Mouse (Mus musculus) hindbrain, postnatal 0 days (tissue): ENCODE measurements around the gene Cand1. TPM values are rescaled to one million over a fixed set of nuclear protein-coding genes. Genes with fewer than 3 reads are reported as not detected.

Source experiments
- ATAC-seq: fragments of 200-750 bp; cut with Nextera tagmentation; 2 replicates; pipeline ENCODE4 v1.8.0; 2017; ENCODE audit warnings: mild to moderate bottlenecking, moderate TSS enrichment, moderate library complexity
- DNase-seq: peaks from one replicate; pipeline ENCODE4 v3.0.0-alpha.2; 2015; ENCODE audit warnings: low spot score
- H3K27ac ChIP-seq: fragments of 300-500 bp; sonication (generic); 2 replicates; pipeline ENCODE4 v1.5.1; 2014; ENCODE audit warnings: mild to moderate bottlenecking
- H3K27me3 ChIP-seq: fragments of 300-500 bp; sonication (generic); 2 replicates; pipeline ENCODE4 v1.6.1; 2014; ENCODE audit warnings: low read length, mixed read lengths; ENCODE audit not compliant: insufficient read depth
- H3K36me3 ChIP-seq: fragments of 300-500 bp; sonication (generic); 2 replicates; pipeline ENCODE4 v1.6.1; 2014; ENCODE audit warnings: low read length, mixed read lengths; ENCODE audit not compliant: insufficient read depth
- H3K4me1 ChIP-seq: fragments of 300-500 bp; sonication (generic); 2 replicates; pipeline ENCODE4 v1.6.1; 2014; ENCODE audit warnings: antibody characterized with exemption, low read length, mixed read lengths; ENCODE audit not compliant: insufficient read depth
- H3K4me2 ChIP-seq: fragments of 300-500 bp; sonication (generic); 2 replicates; pipeline ENCODE4 v1.6.1; 2014; ENCODE audit warnings: low read depth, mild to moderate bottlenecking, low read length, moderate library complexity, mixed read lengths
- H3K4me3 ChIP-seq: fragments of 300-500 bp; sonication (generic); 2 replicates; pipeline ENCODE4 v1.5.1; 2014; ENCODE audit warnings: low read length
- H3K9ac ChIP-seq: fragments of 300-500 bp; sonication (generic); replicated peaks from 2 replicates; pipeline ENCODE4 v1.6.1; 2014; ENCODE audit warnings: mild to moderate bottlenecking, low read length, moderate library complexity, mixed read lengths
- H3K9me3 ChIP-seq: fragments of 300-500 bp; sonication (generic); 2 replicates; pipeline ENCODE4 v1.6.1; 2016; ENCODE audit warnings: low read length, mixed read lengths
- CTCF ChIP-seq: IDR thresholded peaks from 2 replicates; pipeline ENCODE4 v1.5.1; 2016; ENCODE audit warnings: antibody characterized with exemption, control low read depth, low read depth
- WGBS: fragments of 180-500 bp; shearing (Covaris S2); extraction: QIAGEN DNeasy Blood & Tissue Kit; methylation state at CpG from one replicate; pipeline ENCODE4 v1.1.7; 2014; 5-methylcytosine and 5-hydroxymethylcytosine counted together
- polyA plus RNA-seq: library from polyadenylated mRNA; unstranded; fragments of >200 nt; fragmentation: Nextera tagmentation; extraction: Ambion mirVana; gene quantifications from 2 replicates; pipeline ENCODE4 v1.2.1, GENCODE M21; 2015
- total RNA-seq: library from RNA; depleted of rRNA; stranded (reverse); fragments of >200 nt; gene quantifications from 2 replicates; pipeline ENCODE4 v1.2.3, GENCODE M21; 2014; rRNA removed

Cand1 gene
- total RNA-seq (117 and 134 TPM in 2 replicates), polyA plus RNA-seq (29.6 and 32.7 TPM in 2 replicates)

DNA sequence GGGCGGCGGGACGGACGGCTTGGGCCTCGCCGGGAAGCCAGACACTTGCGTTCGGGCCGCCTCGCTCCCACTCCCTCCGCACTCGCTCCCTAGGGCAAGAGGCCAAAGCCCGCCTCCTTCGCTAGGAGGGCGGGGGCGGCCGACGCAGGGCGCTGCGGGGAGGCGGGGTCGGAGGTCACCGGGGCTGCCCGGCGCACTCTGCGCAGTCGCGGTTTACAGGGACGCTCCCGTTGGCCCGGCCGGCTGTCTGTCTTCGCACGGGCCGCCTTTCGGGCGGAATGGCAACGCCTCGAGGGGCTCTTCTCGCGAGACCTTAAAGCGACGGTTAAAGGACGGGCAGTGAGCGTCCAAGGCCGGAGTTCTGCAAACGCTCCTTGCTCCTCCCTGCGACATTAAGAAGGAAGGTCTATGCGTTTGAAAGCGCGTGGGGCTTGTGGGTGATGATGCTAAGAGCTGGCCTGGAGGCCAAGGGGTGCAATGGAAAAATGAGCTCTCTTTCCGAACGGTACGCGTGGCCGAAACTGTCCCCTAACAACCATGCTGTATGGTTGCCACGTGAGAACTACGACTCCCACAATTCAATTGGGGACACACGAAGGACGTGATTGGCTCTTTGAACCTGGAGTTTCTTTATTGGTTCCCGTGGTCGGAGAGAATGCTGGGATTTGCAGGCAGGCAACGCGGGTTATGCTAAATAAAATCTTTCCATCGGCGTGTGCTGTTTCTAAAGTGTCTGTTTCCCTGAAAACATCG, at the start of gene Cand1:
TSS of gene Cand1 (minus strand) at position 87 of the 753 bp plus-strand sequence.
- peak; percentile 99 for ATAC-seq
- H3K9me3 ChIP-seq, result no peaks in the 10 kb centered on the region
- peaks cover 15% of the 10 kb centered on the region for H3K4me1 ChIP-seq
- 0 out of 2 replicates have a peak, but pooled peaks have one; percentile 6 for TF ChIP-seq CTCF
- peak within 1 kb of the TSS; percentile 84 for H3K4me2 ChIP-seq
- H3K27ac ChIP-seq, result peak within 1 kb of the TSS; percentile 98
- no peaks in the 10 kb centered on the region for H3K36me3 ChIP-seq
- DNase-seq, result peak; percentile 99
- H3K4me3 ChIP-seq, result peak within 1 kb of the TSS; percentile 98
- H3K27me3 ChIP-seq, result no peaks in the 10 kb centered on the region
- whole genome bisulfite sequencing, result under 1% methylated on average over 56 of the region's 67 CpGs
- H3K9ac ChIP-seq, result peak within 1 kb of the TSS; percentile 98

DNA sequence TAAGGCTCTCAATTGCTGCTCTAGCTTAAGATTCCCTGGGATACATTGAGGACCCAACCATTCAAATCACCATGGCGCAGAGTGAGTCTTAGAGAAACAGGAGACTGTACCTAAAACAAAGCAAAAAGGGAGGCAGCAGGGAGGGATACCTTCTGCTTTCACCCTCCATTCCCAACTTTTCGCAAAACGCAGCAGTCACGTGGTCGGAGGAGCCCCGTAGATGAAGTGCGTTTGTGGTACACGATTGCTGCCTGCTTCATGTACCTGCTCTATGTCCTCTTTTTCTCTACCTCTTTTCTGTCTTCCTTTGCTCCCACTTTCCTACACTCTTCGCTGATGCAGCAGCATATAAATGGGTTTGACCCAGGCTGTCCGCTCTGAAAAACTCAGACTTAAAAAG, 39.0 kb upstream of the Cand1 start:
- Histone ChIP-seq H3K27me3 (no peaks in the 10 kb centered on the region), H3K4me1 (no peaks in the 10 kb centered on the region)

DNA sequence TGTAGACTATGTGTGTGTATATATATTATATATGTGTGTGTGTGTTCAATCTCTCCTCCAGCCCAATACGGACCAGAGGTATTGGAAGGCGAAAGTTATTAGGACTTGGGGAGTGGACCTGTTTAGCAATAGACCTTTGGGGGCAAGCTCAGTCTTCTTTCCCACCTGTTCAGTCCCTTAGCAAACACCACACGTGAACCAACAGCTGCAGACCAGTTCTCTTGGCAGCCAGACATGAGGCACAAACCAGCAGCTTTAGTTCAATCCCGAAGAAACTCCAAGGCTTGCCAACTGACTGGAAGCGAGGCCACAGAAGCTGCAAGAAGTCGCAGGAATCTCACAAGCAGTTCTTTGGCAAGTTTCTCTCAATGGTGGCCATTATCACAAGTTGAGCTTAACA, 34.5 kb upstream of the Cand1 start:
- WGBS, result 79% methylated on average over 6 of the region's 6 CpGs
- no peak for ATAC-seq
- Histone ChIP-seq H3K27me3 (no peaks in the 10 kb centered on the region), H3K9ac (no peak overlapping the region), H3K4me2 (no peak overlapping the region), H3K4me1 (no peaks in the 10 kb centered on the region), H3K4me3 (no peak overlapping the region), H3K9me3 (no peaks in the 10 kb centered on the region), H3K36me3 (no peaks in the 10 kb centered on the region), H3K27ac (no peak overlapping the region)
- no peak for DNase-seq
- no peak for TF ChIP-seq CTCF

More for the DNA sequence above, 39.0 kb upstream of the Cand1 start:
- no peak for TF ChIP-seq CTCF
- no peak overlapping the region for H3K4me2 ChIP-seq
- DNase-seq (no peak), ATAC-seq (no peak)
- H3K9me3 ChIP-seq, result no peaks in the 10 kb centered on the region
- H3K9ac ChIP-seq, result no peak overlapping the region
- 88% methylated on average over 10 of the region's 10 CpGs for WGBS
- H3K27ac ChIP-seq, result no peak overlapping the region
- H3K36me3 ChIP-seq, result no peaks in the 10 kb centered on the region
- no peak overlapping the region for H3K4me3 ChIP-seq

DNA sequence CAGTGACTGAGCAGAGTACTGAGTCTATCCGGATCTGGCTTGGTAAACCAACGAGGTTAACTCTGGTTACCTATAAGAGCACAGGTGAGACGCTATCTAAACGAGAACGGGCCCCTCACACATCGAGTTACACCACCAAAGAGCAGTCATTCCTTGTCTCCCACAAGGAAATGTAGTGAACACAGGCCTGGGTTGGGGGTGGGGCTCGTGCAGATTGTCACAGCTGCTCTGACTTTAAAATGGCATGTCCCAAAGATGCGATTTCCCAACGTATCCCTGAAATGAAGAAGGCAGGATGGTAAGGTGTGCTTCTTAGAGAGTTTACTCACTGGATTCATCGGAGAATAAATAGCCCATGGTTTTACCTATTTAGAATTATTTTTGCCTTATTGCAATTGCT, 32.7 kb upstream of the Cand1 start:
- Histone ChIP-seq H3K4me3 (no peak overlapping the region), H3K27me3 (no peaks in the 10 kb centered on the region), H3K4me2 (no peak overlapping the region), H3K9ac (no peak overlapping the region), H3K9me3 (no peaks in the 10 kb centered on the region), H3K4me1 (no peaks in the 10 kb centered on the region), H3K36me3 (no peaks in the 10 kb centered on the region), H3K27ac (no peak overlapping the region)
- TF ChIP-seq CTCF, result no peak
- WGBS, result 86% methylated on average over 10 of the region's 10 CpGs
- ATAC-seq, result no peak
- no peak for DNase-seq

DNA sequence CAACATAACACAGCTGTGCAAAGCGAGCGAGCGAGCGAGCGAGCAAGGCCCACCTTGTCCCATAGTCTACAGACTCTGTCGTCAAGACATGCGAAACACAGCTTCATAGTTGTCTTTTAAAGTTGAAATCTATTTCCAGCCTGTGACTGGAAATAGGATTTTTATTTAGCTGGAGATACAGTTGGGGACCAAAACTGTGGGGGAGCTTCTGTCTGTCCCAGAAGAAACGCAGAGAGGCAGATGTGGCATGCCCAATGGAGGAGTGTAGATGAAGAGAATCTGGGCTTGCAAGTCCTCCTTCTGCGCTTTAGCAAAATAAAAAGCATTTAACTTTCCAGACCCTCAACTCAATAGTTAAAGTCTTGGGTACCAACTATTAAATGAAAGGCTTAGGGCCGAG, 32.1 kb upstream of the Cand1 start:
- Histone ChIP-seq H3K27ac (no peak overlapping the region), H3K27me3 (no peaks in the 10 kb centered on the region), H3K4me2 (no peak overlapping the region), H3K9ac (no peak overlapping the region), H3K4me1 (no peaks in the 10 kb centered on the region), H3K9me3 (no peaks in the 10 kb centered on the region), H3K4me3 (no peak overlapping the region), H3K36me3 (no peaks in the 10 kb centered on the region)
- 96% methylated on average over 10 of the region's 10 CpGs for WGBS
- no peak for DNase-seq
- no peak for ATAC-seq
- no peak for TF ChIP-seq CTCF

DNA sequence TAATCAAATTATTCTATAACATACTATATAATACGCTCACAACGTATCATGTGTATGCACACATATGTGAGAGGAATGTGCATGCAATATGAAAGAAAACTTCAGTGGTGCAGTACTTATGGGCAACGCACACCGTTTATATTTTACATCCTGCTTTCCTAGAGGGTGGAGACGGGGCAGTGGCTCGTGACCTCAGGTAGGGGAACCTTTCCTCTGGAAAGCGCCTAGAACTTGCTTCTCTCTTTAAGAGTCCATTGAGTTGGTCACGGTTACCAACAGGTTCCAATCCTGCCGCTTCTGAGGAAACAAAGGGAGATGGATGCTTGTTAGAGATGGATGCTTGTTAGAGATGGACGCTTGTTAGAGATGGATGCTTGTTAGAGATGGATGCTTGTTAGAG, 31.2 kb upstream of the Cand1 start:
- 86% methylated on average over 10 of the region's 10 CpGs for WGBS
- TF ChIP-seq CTCF, result no peak
- ATAC-seq, result no peak

DNA sequence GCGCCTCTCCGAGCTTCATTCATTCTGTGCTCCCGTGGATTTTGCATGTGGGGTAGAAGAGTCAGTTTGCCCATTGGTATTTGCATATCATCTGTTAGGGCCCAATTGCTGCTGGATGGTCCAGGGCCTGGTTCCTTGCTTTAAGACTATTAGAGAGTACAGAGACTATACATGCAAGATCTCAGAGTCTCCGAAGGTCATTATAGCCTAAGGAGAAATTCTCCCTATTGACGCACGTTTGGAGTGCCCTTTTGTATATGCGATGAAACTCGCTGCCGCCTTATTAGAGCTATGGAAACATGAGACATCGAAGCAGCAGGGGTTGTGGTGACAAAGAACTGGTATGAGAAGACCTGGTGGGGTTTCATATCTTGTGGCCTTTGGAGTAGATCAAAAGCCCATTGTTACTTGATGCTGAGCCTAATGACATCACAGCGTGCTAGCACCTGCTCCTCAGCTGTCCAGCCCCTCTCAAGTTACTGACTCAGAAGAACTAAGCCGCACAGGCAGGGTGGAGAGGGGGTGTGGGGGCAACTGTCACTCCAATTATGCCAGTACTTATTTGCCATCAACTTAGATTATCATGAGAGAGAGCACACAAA, 30.6 kb upstream of the Cand1 start:
- no peak overlapping the region for H3K27ac ChIP-seq
- H3K4me1 ChIP-seq, result no peaks in the 10 kb centered on the region
- peak; percentile 37 for DNase-seq
- no peaks in the 10 kb centered on the region for H3K27me3 ChIP-seq
- 38% methylated on average over 12 of the region's 12 CpGs for WGBS
- no peak overlapping the region for H3K4me2 ChIP-seq
- H3K36me3 ChIP-seq, result no peaks in the 10 kb centered on the region
- H3K4me3 ChIP-seq, result no peak overlapping the region
- no peak overlapping the region for H3K9ac ChIP-seq
- no peak for TF ChIP-seq CTCF
- no peak for ATAC-seq
- H3K9me3 ChIP-seq, result no peaks in the 10 kb centered on the region

More for the DNA sequence above, 31.2 kb upstream of the Cand1 start:
- no peaks in the 10 kb centered on the region for H3K9me3 ChIP-seq
- H3K4me1 ChIP-seq, result no peaks in the 10 kb centered on the region
- H3K27ac ChIP-seq, result no peak overlapping the region
- no peak for DNase-seq
- H3K27me3 ChIP-seq, result no peaks in the 10 kb centered on the region
- no peak overlapping the region for H3K4me2 ChIP-seq
- no peak overlapping the region for H3K9ac ChIP-seq
- no peak overlapping the region for H3K4me3 ChIP-seq
- H3K36me3 ChIP-seq, result no peaks in the 10 kb centered on the region
